Mouse (Mus musculus) Patski (cell line): ENCODE results near the gene Cdk5r2. TPM values are rescaled to one million over a fixed set of nuclear protein-coding genes. Genes with fewer than 3 reads are reported as not detected.
"Not testable (repeated sequence)": the region's sequence is repeated elsewhere in the genome, so short reads cannot be mapped to it uniquely, and the experiment has no call there.

Source experiments
- ATAC-seq: fragments of 100-300 bp; one replicate; pipeline ENCODE4 v1.8.0; 2021
- CTCF ChIA-PET: fragments of 350-600 bp; sonication (Branson Sonifier 250); formaldehyde crosslinking; loops from one replicate; lab custom pipeline; 2022; ENCODE audit warnings: inconsistent platforms; lab: Charles Lee
- POLR2A ChIA-PET: fragments of 350-600 bp; sonication (Branson Sonifier 250); formaldehyde crosslinking; loops from one replicate; lab custom pipeline; 2022; ENCODE audit warnings: antibody characterized with exemption, inconsistent platforms; lab: Charles Lee
- DNase-seq: peaks from one replicate; pipeline ENCODE4 v3.0.0-alpha.2; 2011; ENCODE audit warnings: low read depth, low spot score
- H3K27me3 ChIP-seq: fragments of 371-371 bp; one replicate; pipeline ENCODE4 v1.5.1; 2021
- CTCF ChIP-seq: fragments of 100-300 bp; IDR thresholded peaks from one replicate; pipeline ENCODE4 v1.5.1; 2021
- in situ Hi-C: fragments of 300-500 bp; cut with MboI; formaldehyde crosslinking; loops from 3 replicates; pipeline ENCODE4 v1.11.1; 2018; ENCODE audit warnings: low pct_unique_long_range_greater_than_20kb, mixed read lengths
- polyA plus RNA-seq: library from polyadenylated mRNA; unstranded; gene quantifications from one replicate; pipeline ENCODE4 v1.2.3, GENCODE M21; 2021

Cdk5r2 gene
- polyA plus RNA-seq: not detected

DNA sequence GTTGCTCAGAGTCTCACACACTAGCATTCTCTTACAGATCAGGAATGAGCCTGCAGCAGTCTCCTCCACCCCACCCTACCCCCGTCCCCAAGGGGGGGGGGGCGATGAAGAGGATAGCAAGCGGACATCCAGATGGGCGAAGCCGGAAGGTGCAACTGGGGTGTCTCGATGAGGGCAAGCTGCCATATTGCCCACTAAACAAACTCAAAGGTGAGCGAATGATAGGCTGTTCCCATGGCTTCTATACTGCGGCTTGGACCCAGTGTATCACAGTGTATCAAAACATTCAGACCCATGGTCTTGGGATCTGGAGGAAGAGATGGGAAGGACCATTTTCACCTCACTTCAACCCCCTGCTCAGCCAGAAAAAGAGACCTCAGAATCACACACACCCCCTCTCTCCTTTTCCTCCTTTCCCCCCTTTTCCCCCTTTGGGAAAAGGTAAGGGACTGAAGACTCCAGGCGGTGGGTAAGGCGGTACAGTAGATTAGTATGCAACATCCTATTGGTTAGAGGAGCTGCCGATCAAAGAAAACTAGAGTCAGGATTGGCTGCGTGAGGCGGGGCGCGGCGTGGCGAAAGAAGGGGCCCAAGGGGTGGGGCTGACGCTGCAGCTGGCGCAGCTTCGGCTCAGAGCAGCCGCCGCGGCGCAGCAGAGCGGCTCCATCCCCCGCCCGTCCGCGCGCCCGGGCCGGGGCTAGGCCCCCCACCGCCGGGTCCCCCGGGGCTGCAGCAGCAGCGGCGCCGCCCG is at the start of gene Cdk5r2:
TSS of gene Cdk5r2 (plus strand) at position 629 of the 751 bp plus-strand sequence.
- no peak for TF ChIP-seq CTCF
- in situ Hi-C loops: no loop called here
- H3K27me3 ChIP-seq: peaks cover 69% of the 10 kb centered on the region
- no peak for ATAC-seq
- peak; percentile 9 for DNase-seq
- POLR2A ChIA-PET: no interaction called here
- CTCF ChIA-PET: no interaction called here

DNA sequence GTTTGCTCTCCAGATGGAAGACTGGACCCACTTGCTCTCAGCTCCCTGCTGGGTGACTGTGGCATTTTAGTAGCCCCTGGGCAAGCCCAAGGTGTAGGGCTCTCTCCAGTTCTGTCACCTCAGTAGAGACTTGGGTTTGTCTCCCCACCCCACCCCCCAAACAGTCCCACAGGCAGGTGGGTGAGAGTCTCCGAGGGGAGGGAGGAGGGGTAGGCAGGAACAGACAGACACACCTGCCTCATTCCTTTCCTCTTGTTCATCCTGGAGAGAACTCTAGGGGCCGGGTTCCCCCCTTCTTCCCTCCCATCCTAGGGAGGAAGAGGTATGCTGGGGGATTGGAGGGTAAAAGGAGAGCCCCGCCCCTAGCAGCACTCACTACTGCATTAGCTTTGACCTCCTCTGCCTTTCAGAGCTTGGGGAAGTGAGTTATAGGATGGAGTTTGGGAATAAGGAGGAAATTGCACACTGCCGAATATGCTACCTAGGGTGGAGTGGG is 49.3 kb upstream of the Cdk5r2 start:
- no peak for ATAC-seq
- TF ChIP-seq CTCF: no peak
- ChIA-PET POLR2A (no interaction called here), CTCF (interaction anchor here (0.9 to 1.7 kb wide), 4 partner anchors 10 to 42 kb away, joined by 4 to 6 read pairs (median 4); no protein-coding TSS in a partner anchor)
- peaks cover 69% of the 10 kb centered on the region for H3K27me3 ChIP-seq
- no peak for DNase-seq
- in situ Hi-C loops: no loop called here

- in situ Hi-C loops: no loop called here
- ChIA-PET POLR2A (no interaction called here), CTCF (no interaction called here)
- ATAC-seq (no peak), DNase-seq (no peak)
- no peak for TF ChIP-seq CTCF
- peaks cover 65% of the 10 kb centered on the region for H3K27me3 ChIP-seq
Observed at GRCm38 (mm10) chr1:74805843-74806242, 48.9 kb upstream of the Cdk5r2 start.

DNA sequence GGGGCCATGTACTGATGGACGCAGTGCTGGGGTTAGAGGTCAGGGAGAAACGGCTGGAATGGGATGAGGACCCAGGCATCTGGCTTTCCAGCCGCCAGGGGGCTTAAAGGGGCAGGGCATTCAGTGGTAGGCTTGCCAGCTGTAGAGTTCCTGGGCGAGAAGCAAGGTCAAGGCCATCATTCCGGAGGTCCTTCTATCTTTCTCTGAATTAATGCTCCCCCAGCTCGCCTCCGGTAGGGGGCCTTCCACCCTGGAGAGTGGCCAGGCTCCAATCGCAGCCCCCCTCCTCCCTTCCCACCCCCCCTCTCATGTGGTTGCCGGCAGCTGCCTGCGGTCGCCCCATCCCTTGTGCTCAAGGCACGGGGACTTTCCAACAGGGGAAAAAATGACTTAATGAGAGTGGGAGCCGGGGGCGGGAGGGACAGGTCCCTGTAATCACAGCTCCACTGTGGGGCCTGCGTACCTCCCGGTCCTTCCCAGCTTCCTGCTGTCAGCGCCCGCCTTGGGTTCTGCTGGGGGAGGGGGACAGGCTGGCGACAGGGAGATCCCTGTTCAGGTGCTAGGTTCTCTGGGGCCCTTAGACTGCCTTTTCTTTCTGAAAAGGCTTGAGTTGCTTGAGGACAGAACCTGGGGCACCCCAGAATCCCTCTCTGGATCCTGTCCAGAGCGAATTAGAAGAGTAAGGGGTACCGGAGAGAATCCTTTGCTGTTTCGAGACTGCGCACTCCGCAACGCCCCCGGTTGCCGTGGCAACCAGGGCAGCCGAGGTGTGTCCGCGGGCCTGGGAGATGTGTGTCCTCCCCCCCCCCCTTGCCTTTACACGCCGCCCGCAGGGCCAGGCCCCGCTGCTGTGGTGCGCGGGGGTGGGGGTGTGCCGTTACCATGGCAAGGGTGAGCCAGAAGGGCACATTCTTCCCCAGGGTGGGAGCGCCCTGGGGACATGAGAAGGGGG is 48.1 kb upstream of the Cdk5r2 start:
- DNase-seq: no peak
- ChIA-PET POLR2A (interaction anchor here (0.5 kb wide), 1 partner anchor 44 kb away, joined by 3 read pairs; no protein-coding TSS in a partner anchor), CTCF (interaction anchor here (1.3 to 2.3 kb wide), 4 partner anchors 11 to 44 kb away, joined by 3 to 26 read pairs (median 10); no protein-coding TSS in a partner anchor)
- ATAC-seq: no peak
- no peak for TF ChIP-seq CTCF
- H3K27me3 ChIP-seq: peaks cover 60% of the 10 kb centered on the region
- in situ Hi-C loops: no loop called here

GRCm38 (mm10) chr1:74807551-74808071 is 47.1 kb upstream of the Cdk5r2 start:
- peaks cover 62% of the 10 kb centered on the region for H3K27me3 ChIP-seq
- no peak for TF ChIP-seq CTCF
- no peak for ATAC-seq
- POLR2A ChIA-PET: interaction anchor here (0.5 to 1.3 kb wide), 2 partner anchors 22 to 45 kb away, joined by 3 read pairs; no protein-coding TSS in a partner anchor
- CTCF ChIA-PET: interaction anchor here (0.9 to 2.3 kb wide), 11 partner anchors 9 to 224 kb away, joined by 3 to 26 read pairs (median 6); partner anchors contain the start of gene Wnt6
- DNase-seq: no peak
- in situ Hi-C loops: no loop called here

DNA sequence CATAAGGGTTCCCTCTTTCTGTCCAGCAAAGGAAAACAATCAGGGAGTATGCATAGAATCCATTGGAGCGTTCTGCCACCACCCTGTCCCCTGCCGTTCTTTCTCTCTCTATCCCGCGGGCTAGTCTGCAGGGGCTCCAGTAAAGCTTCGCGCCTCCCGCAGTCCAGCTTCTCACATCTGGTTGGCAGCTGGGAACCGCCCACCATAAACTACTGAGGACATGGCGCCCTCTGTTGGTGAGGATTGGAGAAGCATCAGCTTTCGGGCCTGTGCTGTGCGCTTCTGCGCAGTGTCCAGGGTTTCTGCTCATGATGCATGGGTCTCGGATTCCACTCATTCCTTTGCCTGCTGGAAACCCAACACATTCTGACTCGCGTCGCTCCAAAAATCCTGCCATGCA is 46.7 kb upstream of the Cdk5r2 start:
- ChIA-PET POLR2A (interaction anchor here (0.6 to 1.3 kb wide), 2 partner anchors 23 to 45 kb away, joined by 3 read pairs; no protein-coding TSS in a partner anchor), CTCF (interaction anchor here (0.8 to 2.3 kb wide), 13 partner anchors 9 to 225 kb away, joined by 3 to 26 read pairs (median 5); partner anchors contain the start of gene Wnt6)
- DNase-seq (peak; percentile 20), ATAC-seq (peak; percentile 63)
- peaks cover 58% of the 10 kb centered on the region for H3K27me3 ChIP-seq
- TF ChIP-seq CTCF: no peak
- in situ Hi-C loops: no loop called here

DNA sequence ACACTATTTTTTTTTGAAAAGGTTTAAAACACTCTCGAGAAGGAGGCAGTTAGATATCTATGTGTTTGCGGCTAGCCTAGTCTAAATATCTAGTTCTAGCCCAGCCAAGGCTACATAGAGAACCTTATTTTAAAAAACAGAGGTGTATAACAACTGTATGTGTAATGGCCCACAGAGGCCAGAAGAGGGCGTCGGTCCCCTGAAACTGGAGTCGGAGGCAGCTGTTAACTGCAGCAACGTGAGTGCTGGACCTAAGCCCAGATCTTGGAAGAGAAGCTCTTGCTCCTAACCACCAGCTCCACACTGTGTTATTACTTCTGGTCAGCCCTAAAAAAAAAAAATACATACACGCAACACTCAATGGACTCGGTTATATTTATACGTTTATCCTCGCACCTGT is 45.7 kb upstream of the Cdk5r2 start:
- CTCF ChIA-PET: interaction anchor here (0.8 to 2.3 kb wide), 7 partner anchors 8 to 43 kb away, joined by 3 to 26 read pairs (median 5); partner anchors contain the start of gene Wnt6
- H3K27me3 ChIP-seq: peaks cover 50% of the 10 kb centered on the region
- DNase-seq: no peak
- TF ChIP-seq CTCF: no peak
- in situ Hi-C loops: no loop called here
- POLR2A ChIA-PET: interaction anchor here (1.3 kb wide), 1 partner anchor 24 kb away, joined by 3 read pairs; no protein-coding TSS in a partner anchor
- ATAC-seq: no peak

- ChIA-PET POLR2A (no interaction called here), CTCF (no interaction called here)
- TF ChIP-seq CTCF: no peak
- H3K27me3 ChIP-seq: peaks cover 29% of the 10 kb centered on the region
- in situ Hi-C loops: no loop called here
- DNase-seq: no peak
- ATAC-seq: no peak
Observed at GRCm38 (mm10) chr1:74814931-74815647, 39.6 kb upstream of the Cdk5r2 start.

DNA sequence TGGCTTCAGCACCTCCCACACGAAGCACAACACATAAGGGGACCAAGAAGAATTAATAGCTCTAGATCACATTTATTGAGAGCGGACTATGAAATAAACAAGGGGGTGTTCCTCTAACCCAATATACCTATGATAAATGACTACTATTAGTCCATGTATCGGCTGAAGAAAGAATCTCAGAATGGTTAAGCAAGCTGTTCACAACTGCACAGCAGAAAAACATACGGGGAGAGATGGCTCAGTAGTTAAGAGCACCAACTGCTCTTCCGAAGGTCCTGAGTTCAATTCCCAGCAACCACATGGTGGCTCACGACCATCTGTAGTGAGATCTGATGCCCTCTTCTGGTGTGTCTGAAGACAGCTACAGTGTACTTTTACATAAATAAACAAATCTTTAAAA is 38.8 kb upstream of the Cdk5r2 start:
- DNase-seq, POLR2A ChIA-PET, in situ Hi-C loops, ATAC-seq, CTCF ChIA-PET: not testable (repeated sequence)
- peaks cover 27% of the 10 kb centered on the region for H3K27me3 ChIP-seq
